Mouse (Mus musculus) testis, adult 2 months (tissue): ENCODE data around the gene Gm9945. TPM values are rescaled to one million over a fixed set of nuclear protein-coding genes. Genes with fewer than 3 reads are reported as not detected.

Experiments
- H3K27ac ChIP-seq: fragments of 200-500 bp; 2 replicates; pipeline ENCODE4 v1.5.1; 2012; ENCODE audit warnings: low read depth, low read length; ENCODE audit not compliant: control insufficient read depth, insufficient read depth
- H3K27me3 ChIP-seq: fragments of 200-500 bp; 2 replicates; pipeline ENCODE4 v1.6.1; 2012; ENCODE audit warnings: mild to moderate bottlenecking, low read length, moderate library complexity; ENCODE audit not compliant: control insufficient read depth, insufficient read depth
- H3K36me3 ChIP-seq: fragments of 200-500 bp; 2 replicates; pipeline ENCODE4 v1.6.1; 2012; ENCODE audit warnings: mild to moderate bottlenecking, low read length; ENCODE audit not compliant: control insufficient read depth, insufficient read depth
- H3K4me1 ChIP-seq: fragments of 200-500 bp; 2 replicates; pipeline ENCODE4 v1.6.1; 2012; ENCODE audit warnings: low read length; ENCODE audit not compliant: control insufficient read depth, insufficient read depth
- H3K4me3 ChIP-seq: fragments of 200-500 bp; 2 replicates; pipeline ENCODE4 v1.5.1; 2012; ENCODE audit warnings: low read depth, mild to moderate bottlenecking, low read length, moderate library complexity, mixed read lengths; ENCODE audit not compliant: control insufficient read depth
- CTCF ChIP-seq: fragments of 200-500 bp; IDR thresholded peaks from 2 replicates; pipeline ENCODE4 v1.5.1; 2012; ENCODE audit warnings: low read depth, mild to moderate bottlenecking, inconsistent platforms, low read length, moderate library complexity; ENCODE audit not compliant: control insufficient read depth, insufficient read depth, insufficient replicate concordance
- POLR2A ChIP-seq: fragments of 200-500 bp; IDR thresholded peaks from 2 replicates; pipeline ENCODE4 v1.6.1; 2012; ENCODE audit warnings: low read depth, mild to moderate bottlenecking, inconsistent platforms, low read length, moderate library complexity; ENCODE audit not compliant: control insufficient read depth
- polyA plus RNA-seq: library from polyadenylated mRNA; depleted of rRNA; stranded (reverse); fragments of >200 nt; gene quantifications from 2 replicates; pipeline ENCODE4 v1.2.3, GENCODE M21; 2012; rRNA removed

Gm9945 gene
- not detected in 2 replicates for polyA plus RNA-seq

GRCm38 (mm10) chr11:53479783-53480301, at the start of gene Gm9945, which contains the start of gene Sowaha:
Gene Gm9945 (plus strand): TSS chr11:53480166.
Gene Sowaha (minus strand): TSS chr11:53480274.
- Histone ChIP-seq H3K27ac (no peak within 1 kb of the TSS), H3K36me3 (no peaks in the 10 kb centered on the region), H3K27me3 (no peaks in the 10 kb centered on the region), H3K4me1 (peaks cover 7% of the 10 kb centered on the region), H3K4me3 (peak within 1 kb of the TSS; percentile 68)
- TF ChIP-seq CTCF: no peak

GRCm38 (mm10) chr11:53430300-53430669, 49.7 kb upstream of the Gm9945 start:
- TF ChIP-seq CTCF: no peak
- TF ChIP-seq POLR2A: no peak; the same call in 1 of the 2 replicates
- no peaks in the 10 kb centered on the region for H3K36me3 ChIP-seq
- peak overlapping the region; percentile 90 for H3K27ac ChIP-seq
- no peaks in the 10 kb centered on the region for H3K27me3 ChIP-seq
- H3K4me1 ChIP-seq: peaks cover 7% of the 10 kb centered on the region
- peak overlapping the region; percentile 94 for H3K4me3 ChIP-seq

GRCm38 (mm10) chr11:53430670-53431346, 49.2 kb upstream of the Gm9945 start, which contains the start of the genes Uqcrq and Gdf9:
Gene Uqcrq (minus strand): TSS chr11:53430831.
Gene Gdf9 (plus strand): TSS chr11:53431023.
- peaks cover 7% of the 10 kb centered on the region for H3K4me1 ChIP-seq
- peak within 1 kb of the TSS; percentile 91 for H3K27ac ChIP-seq
- TF ChIP-seq CTCF (no peak), POLR2A (peak; percentile 66)
- no peaks in the 10 kb centered on the region for H3K36me3 ChIP-seq
- no peaks in the 10 kb centered on the region for H3K27me3 ChIP-seq
- peak within 1 kb of the TSS; percentile 94 for H3K4me3 ChIP-seq

- TF ChIP-seq POLR2A (no peak), CTCF (no peak)
- Histone ChIP-seq H3K4me3 (peak overlapping the region; percentile 94), H3K27ac (peak overlapping the region; percentile 91), H3K4me1 (peaks cover 7% of the 10 kb centered on the region), H3K36me3 (no peaks in the 10 kb centered on the region), H3K27me3 (no peaks in the 10 kb centered on the region)
Measured at GRCm38 (mm10) chr11:53431347-53432056, 48.5 kb upstream of the Gm9945 start.

GRCm38 (mm10) chr11:53433057-53433456, 46.9 kb upstream of the Gm9945 start:
- no peak overlapping the region for H3K27ac ChIP-seq
- H3K4me1 ChIP-seq: peaks cover 7% of the 10 kb centered on the region
- no peak overlapping the region for H3K4me3 ChIP-seq
- TF ChIP-seq POLR2A (no peak), CTCF (no peak)
- no peaks in the 10 kb centered on the region for H3K36me3 ChIP-seq
- H3K27me3 ChIP-seq: no peaks in the 10 kb centered on the region

- Histone ChIP-seq H3K27me3 (no peaks in the 10 kb centered on the region), H3K4me3 (no peak overlapping the region), H3K36me3 (no peaks in the 10 kb centered on the region), H3K27ac (no peak overlapping the region), H3K4me1 (peaks cover 3% of the 10 kb centered on the region)
- no peak for TF ChIP-seq CTCF
Measured at GRCm38 (mm10) chr11:53435504-53435903, 44.5 kb upstream of the Gm9945 start.

GRCm38 (mm10) chr11:53436338-53436737, 43.6 kb upstream of the Gm9945 start:
- TF ChIP-seq CTCF (no peak), POLR2A (no peak)
- no peak overlapping the region for H3K27ac ChIP-seq
- H3K4me3 ChIP-seq: no peak overlapping the region
- peaks cover 2% of the 10 kb centered on the region for H3K4me1 ChIP-seq
- H3K27me3 ChIP-seq: no peaks in the 10 kb centered on the region
- no peaks in the 10 kb centered on the region for H3K36me3 ChIP-seq
